Mouse (Mus musculus) brain, embryonic 14.5 days (tissue): ENCODE data around the gene Lrrc10b.

Source experiments
- CTCF ChIP-seq: fragments of 200-500 bp; IDR thresholded peaks from 2 replicates; pipeline ENCODE4 v1.5.1; 2012; ENCODE audit warnings: inconsistent platforms, mild to moderate bottlenecking, moderate library complexity, borderline replicate concordance; ENCODE audit not compliant: insufficient read depth, insufficient read length; ENCODE audit errors: extremely low read depth
- POLR2A ChIP-seq: fragments of 200-500 bp; IDR thresholded peaks from 2 replicates; pipeline ENCODE4 v1.6.1; 2012; ENCODE audit warnings: mild to moderate bottlenecking, inconsistent platforms, borderline replicate concordance; ENCODE audit not compliant: poor library complexity, insufficient read depth, insufficient read length, severe bottlenecking; ENCODE audit errors: extremely low read depth

GRCm38 (mm10) chr19:10497512-10498160, 40.4 kb upstream of the Lrrc10b start:
- TF ChIP-seq CTCF: no peak
- no peak for TF ChIP-seq POLR2A
